Mouse (Mus musculus): ENCODE measurements at regions not wholly inside any gene's neighbourhood (a gene's known extent, or its start where the extent isn't known, plus 50 kb on each side); places are given as distances from the start of the nearest gene placed in this dataset.

DNA sequence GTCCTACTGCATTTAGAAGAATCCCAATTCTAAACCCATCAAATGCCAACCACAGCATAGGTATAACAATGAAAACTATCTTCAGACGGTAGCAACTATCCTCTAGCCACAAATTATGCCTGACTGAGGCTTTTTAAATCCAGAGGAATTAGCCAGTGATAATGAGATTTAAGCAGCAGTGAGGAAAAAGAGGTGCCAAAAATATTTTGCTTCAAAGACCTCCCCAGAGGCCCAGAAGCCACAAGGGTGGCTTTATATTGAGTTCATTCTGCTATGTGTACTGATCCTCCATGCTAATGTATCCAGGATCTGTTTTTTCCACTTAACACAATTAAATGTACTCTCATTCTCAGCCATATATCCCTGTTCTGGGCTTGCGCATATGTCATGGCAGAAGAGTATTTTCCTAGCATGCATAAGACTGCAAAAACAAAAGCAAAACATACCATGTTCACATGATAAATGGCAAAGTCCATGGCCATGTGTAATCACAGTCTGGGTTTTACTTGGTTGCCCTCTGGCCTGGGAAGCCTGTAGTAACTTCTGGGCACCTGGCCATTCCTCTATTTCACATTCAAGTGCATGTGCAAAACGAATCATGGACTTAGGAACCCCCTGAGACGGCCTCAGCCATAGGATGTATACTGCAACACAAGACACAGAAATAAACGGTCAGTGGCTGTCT is 113.6 kb upstream of the Tsc22d2 start:
- Histone ChIP-seq H3K27me3 (no peaks in the 10 kb centered on the region), H3K4me2 (no peak overlapping the region), H3K9ac (no peak overlapping the region), H3K4me1 (replicated peaks) (no peaks in the 10 kb centered on the region), H3K9me3 (replicated peaks) (no peaks in the 10 kb centered on the region), H3K36me3 (replicated peaks) (no peaks in the 10 kb centered on the region), H3K27ac (replicated peaks) (no peak overlapping the region), H3K4me3 (replicated peaks) (no peak overlapping the region)
- peak; percentile 31; the same call in 1 of the 2 replicates for ATAC-seq (ENCODE audit: insufficient read depth)
- WGBS (ENCODE audit: insufficient replicate concordance) = 51% methylated on average over 5 of the region's 5 CpGs

GRCm38 (mm10) chr3:58302322-58302721 is 112.2 kb upstream of the Tsc22d2 start:
- no peaks in the 10 kb centered on the region for H3K27me3 ChIP-seq
- H3K9me3 ChIP-seq (replicated peaks) = no peaks in the 10 kb centered on the region
- no peaks in the 10 kb centered on the region for H3K4me1 ChIP-seq (replicated peaks)
- H3K4me3 ChIP-seq (replicated peaks) = no peak overlapping the region
- WGBS (ENCODE audit: insufficient replicate concordance) = 62% methylated on average over 1 of the region's 1 CpGs
- no peak overlapping the region for H3K4me2 ChIP-seq
- H3K36me3 ChIP-seq (replicated peaks) = no peaks in the 10 kb centered on the region
- H3K9ac ChIP-seq = no peak overlapping the region
- H3K27ac ChIP-seq (replicated peaks) = no peak overlapping the region
- ATAC-seq (ENCODE audit: insufficient read depth) = no peak

- 47% methylated on average over 3 of the region's 3 CpGs for WGBS (ENCODE audit: insufficient replicate concordance)
- ATAC-seq (ENCODE audit: insufficient read depth) = no peak
- Histone ChIP-seq H3K4me1 (replicated peaks) (no peaks in the 10 kb centered on the region), H3K4me2 (no peak overlapping the region), H3K9ac (no peak overlapping the region), H3K36me3 (replicated peaks) (no peaks in the 10 kb centered on the region), H3K27me3 (no peaks in the 10 kb centered on the region), H3K4me3 (replicated peaks) (no peak overlapping the region), H3K9me3 (replicated peaks) (no peaks in the 10 kb centered on the region), H3K27ac (replicated peaks) (no peak overlapping the region)
These were observed 110.8 kb upstream of the Tsc22d2 start for GRCm38 (mm10) chr3:58303746-58304145.

GRCm38 (mm10) chr3:58309601-58310000 is 104.9 kb upstream of the Tsc22d2 start:
- Histone ChIP-seq H3K4me3 (replicated peaks) (no peak overlapping the region), H3K27me3 (no peaks in the 10 kb centered on the region), H3K9me3 (replicated peaks) (no peaks in the 10 kb centered on the region), H3K27ac (replicated peaks) (no peak overlapping the region), H3K4me1 (replicated peaks) (no peaks in the 10 kb centered on the region), H3K9ac (no peak overlapping the region), H3K4me2 (no peak overlapping the region), H3K36me3 (replicated peaks) (no peaks in the 10 kb centered on the region)
- 58% methylated on average over 8 of the region's 8 CpGs for WGBS (ENCODE audit: insufficient replicate concordance)
- ATAC-seq (ENCODE audit: insufficient read depth) = no peak

- Histone ChIP-seq H3K4me1 (replicated peaks) (no peaks in the 10 kb centered on the region), H3K4me3 (replicated peaks) (no peak overlapping the region), H3K27ac (replicated peaks) (no peak overlapping the region), H3K27me3 (no peaks in the 10 kb centered on the region), H3K36me3 (replicated peaks) (no peaks in the 10 kb centered on the region), H3K9me3 (replicated peaks) (no peaks in the 10 kb centered on the region), H3K4me2 (no peak overlapping the region), H3K9ac (no peak overlapping the region)
- WGBS (ENCODE audit: insufficient replicate concordance) = 54% methylated on average over 4 of the region's 4 CpGs
- ATAC-seq (ENCODE audit: insufficient read depth) = no peak
These were observed 104.1 kb upstream of the Tsc22d2 start for GRCm38 (mm10) chr3:58310390-58310789.

DNA sequence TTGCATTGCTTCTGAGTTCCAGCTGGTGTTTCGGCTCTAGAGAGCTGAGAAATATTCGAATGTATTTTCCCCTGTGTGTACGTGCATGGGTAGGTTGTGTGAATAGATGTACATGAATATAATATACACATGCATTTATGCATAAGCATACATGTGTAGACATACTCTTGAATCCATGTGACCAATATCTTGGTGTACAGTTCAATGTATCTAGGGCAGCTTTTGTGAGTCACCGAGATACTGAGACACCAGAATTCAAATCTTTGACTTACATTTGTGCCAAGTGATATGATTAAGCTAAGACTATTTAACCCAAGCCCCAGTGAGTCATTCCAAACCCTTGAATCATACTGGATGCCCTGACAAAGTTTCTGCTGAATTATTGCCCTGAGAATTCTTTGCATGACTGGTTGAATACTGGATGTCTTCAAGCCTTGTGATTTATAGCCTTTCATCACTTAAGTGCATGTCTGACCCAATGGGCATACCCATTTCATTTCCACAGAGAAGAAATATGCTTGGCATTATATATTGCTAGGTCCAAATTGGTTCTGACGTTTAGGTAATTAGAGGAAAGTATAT is 103.3 kb upstream of the Tsc22d2 start:
- no peak for ATAC-seq (ENCODE audit: insufficient read depth)
- Histone ChIP-seq H3K4me2 (no peak overlapping the region), H3K4me3 (replicated peaks) (no peak overlapping the region), H3K9me3 (replicated peaks) (no peaks in the 10 kb centered on the region), H3K27ac (replicated peaks) (no peak overlapping the region), H3K9ac (no peak overlapping the region), H3K36me3 (replicated peaks) (no peaks in the 10 kb centered on the region), H3K4me1 (replicated peaks) (no peaks in the 10 kb centered on the region), H3K27me3 (no peaks in the 10 kb centered on the region)
- 68% methylated on average over 5 of the region's 5 CpGs for WGBS (ENCODE audit: insufficient replicate concordance)

- Histone ChIP-seq H3K4me1 (replicated peaks) (no peaks in the 10 kb centered on the region), H3K4me3 (replicated peaks) (no peak overlapping the region), H3K4me2 (no peak overlapping the region), H3K27ac (replicated peaks) (no peak overlapping the region), H3K36me3 (replicated peaks) (no peaks in the 10 kb centered on the region), H3K27me3 (no peaks in the 10 kb centered on the region), H3K9ac (no peak overlapping the region), H3K9me3 (replicated peaks) (no peaks in the 10 kb centered on the region)
- WGBS (ENCODE audit: insufficient replicate concordance) = 65% methylated on average over 6 of the region's 6 CpGs
- no peak for ATAC-seq (ENCODE audit: insufficient read depth)
These were observed 101.9 kb upstream of the Tsc22d2 start for GRCm38 (mm10) chr3:58312623-58313022.

DNA sequence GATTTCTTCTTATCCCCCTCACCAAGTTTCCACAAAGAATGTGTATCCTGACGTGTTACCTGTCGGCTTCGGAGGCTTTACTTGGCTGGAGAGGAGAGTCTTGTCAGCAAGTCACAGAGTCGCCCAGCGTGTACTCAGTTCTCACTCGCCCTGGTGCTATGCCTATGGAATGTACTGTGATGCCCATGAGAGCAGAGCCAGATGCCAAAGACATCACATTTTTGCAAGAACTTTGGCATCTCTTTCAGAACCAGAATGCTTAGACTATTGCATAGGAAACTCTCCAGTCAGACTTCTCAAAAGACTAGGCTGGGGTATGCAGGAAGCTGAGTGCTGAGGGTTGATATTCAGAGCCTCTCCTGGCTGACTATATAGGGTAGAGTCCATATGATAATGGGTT is 99.3 kb upstream of the Tsc22d2 start:
- no peak for ATAC-seq (ENCODE audit: insufficient read depth)
- H3K27ac ChIP-seq (replicated peaks) = no peak overlapping the region
- no peak overlapping the region for H3K4me2 ChIP-seq
- H3K27me3 ChIP-seq = no peaks in the 10 kb centered on the region
- no peak overlapping the region for H3K4me3 ChIP-seq (replicated peaks)
- no peaks in the 10 kb centered on the region for H3K36me3 ChIP-seq (replicated peaks)
- no peaks in the 10 kb centered on the region for H3K4me1 ChIP-seq (replicated peaks)
- H3K9me3 ChIP-seq (replicated peaks) = no peaks in the 10 kb centered on the region
- 67% methylated on average over 6 of the region's 6 CpGs for WGBS (ENCODE audit: insufficient replicate concordance)
- H3K9ac ChIP-seq = no peak overlapping the region

DNA sequence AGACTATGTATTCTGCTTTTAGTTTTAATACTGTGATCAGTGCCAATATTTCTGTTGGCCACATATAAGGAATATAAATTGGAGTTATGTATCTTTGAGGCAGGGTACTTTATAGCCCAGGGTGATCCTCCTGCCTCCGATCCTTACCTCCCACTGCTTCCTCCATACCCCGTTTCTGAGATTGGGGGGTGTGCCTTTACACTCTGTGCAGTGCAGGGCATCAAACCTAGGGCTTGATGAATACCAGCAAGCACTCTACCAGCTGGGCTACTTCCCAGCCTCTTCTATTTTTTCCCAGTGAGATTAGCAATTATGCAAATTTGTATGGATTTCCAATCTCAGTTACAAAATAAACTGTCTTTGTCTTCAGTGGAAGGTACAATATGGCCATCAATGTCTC is 97.3 kb upstream of the Tsc22d2 start:
- no peaks in the 10 kb centered on the region for H3K9me3 ChIP-seq (replicated peaks)
- H3K27me3 ChIP-seq = no peaks in the 10 kb centered on the region
- H3K9ac ChIP-seq = no peak overlapping the region
- H3K27ac ChIP-seq (replicated peaks) = no peak overlapping the region
- 44% methylated on average over 2 of the region's 2 CpGs for whole genome bisulfite sequencing (ENCODE audit: insufficient replicate concordance)
- no peaks in the 10 kb centered on the region for H3K36me3 ChIP-seq (replicated peaks)
- H3K4me1 ChIP-seq (replicated peaks) = no peaks in the 10 kb centered on the region
- H3K4me2 ChIP-seq = no peak overlapping the region
- ATAC-seq (ENCODE audit: insufficient read depth) = no peak
- no peak overlapping the region for H3K4me3 ChIP-seq (replicated peaks)

DNA sequence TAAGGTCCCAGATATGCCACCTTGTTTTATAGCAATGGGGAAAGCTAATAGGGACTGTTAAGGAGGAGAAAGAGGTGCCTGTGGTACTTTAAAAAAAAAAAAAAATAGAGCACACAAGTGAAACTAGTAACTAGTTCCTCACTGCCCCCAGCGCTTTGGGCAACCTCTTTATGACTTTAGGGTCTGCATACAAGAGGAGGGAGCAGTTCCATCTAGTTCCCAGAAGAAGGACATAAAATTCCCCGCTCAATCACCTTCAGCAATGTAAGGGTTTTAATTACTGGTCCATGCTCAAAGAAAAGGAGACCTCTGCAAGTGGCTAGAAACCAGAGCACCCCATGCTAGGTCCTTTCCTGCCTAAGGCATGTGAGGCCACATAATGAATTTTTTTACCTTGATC is 95.8 kb upstream of the Tsc22d2 start:
- H3K27ac ChIP-seq (replicated peaks) = no peak overlapping the region
- no peak overlapping the region for H3K4me3 ChIP-seq (replicated peaks)
- no peaks in the 10 kb centered on the region for H3K9me3 ChIP-seq (replicated peaks)
- no peak overlapping the region for H3K4me2 ChIP-seq
- H3K9ac ChIP-seq = no peak overlapping the region
- WGBS (ENCODE audit: insufficient replicate concordance) = 56% methylated on average over 2 of the region's 2 CpGs
- H3K27me3 ChIP-seq = no peaks in the 10 kb centered on the region
- H3K36me3 ChIP-seq (replicated peaks) = no peaks in the 10 kb centered on the region
- ATAC-seq (ENCODE audit: insufficient read depth) = no peak
- H3K4me1 ChIP-seq (replicated peaks) = no peaks in the 10 kb centered on the region

DNA sequence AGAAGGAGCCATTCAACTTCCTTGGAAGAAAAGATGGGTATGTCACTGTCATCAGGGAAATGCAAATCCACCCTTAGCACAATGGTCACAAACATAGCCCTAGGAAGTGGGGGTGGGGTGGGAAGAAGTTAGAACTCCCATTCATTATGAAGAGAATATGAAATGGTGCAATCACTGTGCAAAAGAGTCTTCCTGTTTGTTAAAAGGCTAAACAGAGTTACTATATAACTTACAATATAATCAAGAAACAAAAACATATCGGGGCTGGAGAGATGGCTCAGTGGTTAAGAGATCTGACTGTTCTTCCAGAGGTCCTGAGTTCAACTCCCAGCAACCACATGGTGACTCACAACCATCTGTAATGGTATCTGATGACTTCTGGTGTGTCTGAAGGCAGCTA is 95.1 kb upstream of the Tsc22d2 start:
- ATAC-seq (ENCODE audit: insufficient read depth) = no peak
- Histone ChIP-seq H3K36me3 (replicated peaks) (no peaks in the 10 kb centered on the region), H3K9me3 (replicated peaks) (no peaks in the 10 kb centered on the region), H3K9ac (no peak overlapping the region), H3K27me3 (no peaks in the 10 kb centered on the region), H3K27ac (replicated peaks) (no peak overlapping the region), H3K4me2 (no peak overlapping the region), H3K4me3 (replicated peaks) (no peak overlapping the region), H3K4me1 (replicated peaks) (no peaks in the 10 kb centered on the region)
- WGBS (ENCODE audit: insufficient replicate concordance) = 55% methylated on average over 1 of the region's 1 CpGs

GRCm38 (mm10) chr3:58320812-58321211 is 93.7 kb upstream of the Tsc22d2 start:
- ATAC-seq (ENCODE audit: insufficient read depth) = no peak
- no peaks in the 10 kb centered on the region for H3K36me3 ChIP-seq (replicated peaks)
- H3K27ac ChIP-seq (replicated peaks) = no peak overlapping the region
- H3K9ac ChIP-seq = no peak overlapping the region
- H3K4me1 ChIP-seq (replicated peaks) = no peaks in the 10 kb centered on the region
- H3K9me3 ChIP-seq (replicated peaks) = no peaks in the 10 kb centered on the region
- no peak overlapping the region for H3K4me2 ChIP-seq
- 32% methylated on average over 4 of the region's 4 CpGs for WGBS (ENCODE audit: insufficient replicate concordance)
- H3K4me3 ChIP-seq (replicated peaks) = no peak overlapping the region
- H3K27me3 ChIP-seq = no peaks in the 10 kb centered on the region
